Mouse (Mus musculus) thymus, postnatal 0 days (tissue): ENCODE measurements around the gene Sema3f. TPM values are rescaled to one million over a fixed set of nuclear protein-coding genes. Genes with fewer than 3 reads are reported as not detected.
A peak's percentile ranks its signal among the peaks of the same experiment; 100 is the strongest.

Experiments used
- DNase-seq: peaks from one replicate; pipeline ENCODE4 v3.0.0-alpha.2; 2015; ENCODE audit warnings: low spot score
- polyA plus RNA-seq: library from polyadenylated mRNA; unstranded; fragments of >200 nt; fragmentation: Nextera tagmentation; extraction: Ambion mirVana; gene quantifications from 2 replicates; pipeline ENCODE4 v1.2.1, GENCODE M21; 2015

Sema3f gene
- polyA plus RNA-seq, 1 experiment from 2014 or later, result 3.2 TPM

GRCm38 (mm10) chr9:107715632-107716031 lies 5.4 kb upstream of the Sema3f start:
- no peak for DNase-seq

- no peak for DNase-seq
These were observed 4.1 kb upstream of the Sema3f start for GRCm38 (mm10) chr9:107714221-107714952.

GRCm38 (mm10) chr9:107709096-107709696 lies 1.1 kb downstream of the Sema3f start:
- peak; percentile 26 for DNase-seq

- DNase-seq, result no peak
These were observed 1.7 kb downstream of the Sema3f start for GRCm38 (mm10) chr9:107708439-107709095.

- DNase-seq, result peak; percentile 33
These were observed 2.4 kb downstream of the Sema3f start for GRCm38 (mm10) chr9:107707701-107708438.

GRCm38 (mm10) chr9:107706781-107707211 lies 3.5 kb downstream of the Sema3f start:
- no peak for DNase-seq

- DNase-seq, result no peak
These were observed 6.7 kb downstream of the Sema3f start for GRCm38 (mm10) chr9:107703337-107704122.

GRCm38 (mm10) chr9:107702606-107703185 lies 7.6 kb downstream of the Sema3f start:
- DNase-seq, result no peak

GRCm38 (mm10) chr9:107701594-107701993 lies 8.7 kb downstream of the Sema3f start:
- no peak for DNase-seq

- DNase-seq, result no peak
These were observed 10.1 kb downstream of the Sema3f start for GRCm38 (mm10) chr9:107700114-107700571.

GRCm38 (mm10) chr9:107699376-107699980 lies 10.8 kb downstream of the Sema3f start:
- DNase-seq, result no peak

- DNase-seq, result no peak
These were observed 11.6 kb downstream of the Sema3f start for GRCm38 (mm10) chr9:107698611-107699190.

GRCm38 (mm10) chr9:107697811-107698521 lies 12.3 kb downstream of the Sema3f start:
- no peak for DNase-seq

GRCm38 (mm10) chr9:107696845-107697610 lies 13.2 kb downstream of the Sema3f start:
- no peak for DNase-seq

GRCm38 (mm10) chr9:107696106-107696479 lies 14.2 kb downstream of the Sema3f start:
- no peak for DNase-seq

- DNase-seq, result no peak
These were observed 14.7 kb downstream of the Sema3f start for GRCm38 (mm10) chr9:107695441-107696105.

- DNase-seq, result no peak
These were observed 15.6 kb downstream of the Sema3f start for GRCm38 (mm10) chr9:107694627-107695026.
